Mouse (Mus musculus): ENCODE measurements around the gene Mroh8.
"Not testable (repeated sequence)": the region's sequence is repeated elsewhere in the genome, so short reads cannot be mapped to it uniquely, and the experiment has no call there.

The Mroh8 gene

GRCm38 (mm10) chr2:157198405-157198804, 80.9 kb downstream of the Mroh8 start:
- not testable (repeated sequence) for DNase-seq (ENCODE audit: low spot score)

DNA sequence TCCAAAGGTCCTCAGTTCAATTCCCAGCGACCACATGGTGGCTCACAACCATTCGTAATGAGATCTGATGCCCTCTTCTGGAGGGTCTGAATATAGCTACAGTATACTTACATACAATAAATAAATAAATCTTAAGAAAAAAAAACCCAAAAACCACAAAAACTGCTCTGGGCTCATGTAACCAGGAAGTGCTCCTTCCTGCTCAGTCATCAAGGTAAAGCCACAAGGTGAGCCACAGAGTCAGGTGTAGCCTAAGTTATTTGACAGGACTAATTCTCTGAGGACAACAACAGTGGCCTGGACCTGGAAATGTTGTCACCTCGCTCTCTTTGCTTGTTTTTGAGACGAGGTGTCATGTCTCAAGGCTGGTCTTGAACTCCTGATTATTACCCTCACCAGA, 88.7 kb downstream of the Mroh8 start:
- DNase-seq (ENCODE audit: low spot score) = no peak

- DNase-seq (ENCODE audit: low spot score) = no peak
Observed at GRCm38 (mm10) chr2:157187223-157187622, 92.1 kb downstream of the Mroh8 start.

DNA sequence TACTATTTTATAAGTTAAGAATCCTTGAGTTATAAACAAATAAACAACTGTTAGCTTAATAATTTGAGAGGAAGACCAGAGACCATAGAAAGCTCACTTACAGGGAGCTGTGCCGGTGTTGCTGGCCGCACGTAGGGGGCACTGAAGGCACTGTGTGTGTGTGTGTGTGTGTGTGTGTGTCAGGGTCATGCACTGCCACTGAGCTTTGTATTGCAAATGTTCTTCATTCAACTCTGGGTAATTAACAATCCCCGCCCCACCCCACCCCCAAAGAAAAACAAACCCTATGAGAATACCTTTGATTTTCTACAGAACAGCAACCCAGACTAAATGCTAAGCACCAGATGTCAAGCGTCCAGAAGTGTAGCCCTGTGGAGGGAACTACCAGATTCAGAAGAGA, 92.8 kb downstream of the Mroh8 start:
- DNase-seq (ENCODE audit: low spot score) = no peak

- no peak for DNase-seq (ENCODE audit: low spot score)
Observed at GRCm38 (mm10) chr2:157185022-157185660, 94.2 kb downstream of the Mroh8 start.

- no peak for DNase-seq (ENCODE audit: low spot score)
Observed at GRCm38 (mm10) chr2:157178167-157178566, 101.2 kb downstream of the Mroh8 start.

DNA sequence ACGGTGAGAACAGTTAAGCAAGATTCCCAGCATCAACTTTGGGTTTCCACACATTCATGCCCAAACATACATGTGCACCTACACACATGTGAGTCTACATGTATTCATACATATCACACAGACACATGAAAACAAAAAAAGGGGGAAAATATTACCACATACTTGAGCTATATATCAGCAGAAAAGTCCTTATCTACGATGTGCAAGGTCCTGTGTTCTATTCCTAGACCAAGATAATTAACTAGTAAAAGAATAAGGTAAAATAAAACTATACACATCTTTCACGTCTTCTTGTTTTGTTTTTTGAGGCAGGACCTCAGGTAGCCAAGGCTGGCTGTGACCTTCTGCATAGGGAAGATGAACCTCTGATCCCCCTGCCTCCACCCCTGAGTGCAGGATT, 103.1 kb downstream of the Mroh8 start:
- DNase-seq (ENCODE audit: low spot score) = no peak

DNA sequence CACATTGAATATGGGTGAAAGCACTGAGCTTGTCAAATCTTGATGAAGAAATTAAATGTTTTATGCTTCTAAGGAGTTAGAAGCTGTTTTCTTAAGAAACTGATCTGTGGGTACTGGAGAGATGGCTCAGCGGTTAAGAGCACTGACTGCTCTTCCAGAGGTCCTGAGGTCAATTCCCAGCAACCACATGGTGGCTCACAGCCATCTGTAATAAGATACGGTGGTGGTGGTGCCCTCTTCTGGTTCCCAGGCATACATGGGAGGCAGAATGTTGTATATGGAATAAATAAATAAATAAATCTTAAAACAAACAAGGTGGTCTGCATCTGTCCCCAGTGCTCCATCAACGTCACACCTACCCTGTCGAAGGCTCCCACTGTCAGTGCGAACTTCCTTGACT, 104.9 kb downstream of the Mroh8 start:
- DNase-seq (ENCODE audit: low spot score) = no peak

DNA sequence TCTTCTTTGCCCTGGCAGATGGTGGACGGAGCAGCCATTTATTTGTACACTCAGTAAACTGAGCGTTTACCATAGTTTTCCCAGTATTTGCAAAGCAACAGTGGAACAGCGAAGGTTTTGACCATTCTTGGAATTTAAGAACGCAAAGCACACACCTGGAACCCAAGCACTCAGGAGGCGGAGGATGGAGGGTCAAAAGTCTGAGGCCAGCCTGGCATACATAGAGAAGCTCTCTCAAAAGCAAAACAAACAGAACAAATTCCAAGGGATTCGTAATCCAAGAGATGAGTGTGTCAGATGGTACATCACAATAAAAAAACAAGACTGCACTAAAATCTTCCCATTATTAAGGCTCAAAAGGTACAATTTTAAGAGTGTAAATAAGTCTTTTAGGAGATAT, 105.8 kb downstream of the Mroh8 start:
- no peak for DNase-seq (ENCODE audit: low spot score)

GRCm38 (mm10) chr2:157172984-157173383, 106.4 kb downstream of the Mroh8 start:
- no peak for DNase-seq (ENCODE audit: low spot score)

GRCm38 (mm10) chr2:157170626-157171025, 108.7 kb downstream of the Mroh8 start:
- no peak for DNase-seq (ENCODE audit: low spot score)

- no peak for DNase-seq (ENCODE audit: low spot score)
Observed at GRCm38 (mm10) chr2:157170166-157170565, 109.2 kb downstream of the Mroh8 start.

GRCm38 (mm10) chr2:157166371-157167080, 112.8 kb downstream of the Mroh8 start:
- no peak for DNase-seq (ENCODE audit: low spot score)

GRCm38 (mm10) chr2:157165312-157166224, 113.8 kb downstream of the Mroh8 start:
- DNase-seq (ENCODE audit: low spot score) = not testable (repeated sequence)

DNA sequence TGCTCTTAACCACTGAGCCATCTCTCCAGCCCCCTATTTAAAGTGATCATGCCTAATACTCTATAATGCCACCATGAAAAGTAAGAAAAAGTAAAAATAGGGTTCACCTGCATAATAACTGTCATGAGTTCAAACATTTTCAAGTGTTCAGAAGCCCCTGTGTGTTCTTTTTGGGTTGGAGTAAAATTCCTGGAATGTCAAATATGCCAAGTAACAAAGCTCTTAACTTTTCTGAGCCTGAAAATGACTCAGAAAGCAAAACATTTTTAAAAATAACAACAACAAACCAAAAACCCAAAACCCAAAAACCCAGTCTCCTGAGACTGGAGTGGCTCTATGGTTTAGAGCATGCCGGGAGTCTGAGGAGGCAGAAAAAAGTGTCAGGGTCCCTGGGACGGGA, 115.2 kb downstream of the Mroh8 start:
- DNase-seq (ENCODE audit: low spot score) = no peak

All from urinary bladder, postnatal 14 days (tissue).